Mouse (Mus musculus): ENCODE data around the gene Gdap1l1.
"Not testable (repeated sequence)": the region's sequence is repeated elsewhere in the genome, so short reads cannot be mapped to it uniquely, and the experiment has no call there.

Gene Gdap1l1

GRCm38 (mm10) chr2:163428346-163429011 is 9.8 kb upstream of the Gdap1l1 start:
- no peak for DNase-seq

GRCm38 (mm10) chr2:163431289-163431688 is 7.0 kb upstream of the Gdap1l1 start:
- no peak for DNase-seq

GRCm38 (mm10) chr2:163433971-163434370 is 4.3 kb upstream of the Gdap1l1 start:
- peak; percentile 90 to 93 for DNase-seq

- peak; percentile 28 to 57 for DNase-seq
Observed at GRCm38 (mm10) chr2:163437800-163438199, 476 bp upstream of the Gdap1l1 start.

- peak; percentile 65 to 76 for DNase-seq
Observed at GRCm38 (mm10) chr2:163438619-163439451, 559 bp downstream of the Gdap1l1 start.

- peak; percentile 36 to 41 for DNase-seq
Observed at GRCm38 (mm10) chr2:163439488-163439887, 1.2 kb downstream of the Gdap1l1 start.

GRCm38 (mm10) chr2:163443543-163443942 is 5.3 kb downstream of the Gdap1l1 start:
- peak; percentile 65 to 73 for DNase-seq

- DNase-seq: peak in 1 of 2 experiments; percentile 33
Observed at GRCm38 (mm10) chr2:163444017-163444416, 5.7 kb downstream of the Gdap1l1 start.

GRCm38 (mm10) chr2:163447375-163447774 is 9.1 kb downstream of the Gdap1l1 start:
- DNase-seq: no peak

- no peak for DNase-seq
Observed at GRCm38 (mm10) chr2:163449276-163449675, 11.0 kb downstream of the Gdap1l1 start.

- DNase-seq: peak; percentile 75 to 79
Observed at GRCm38 (mm10) chr2:163450668-163451295, 12.5 kb downstream of the Gdap1l1 start.

- DNase-seq: no peak
Observed at GRCm38 (mm10) chr2:163452738-163453137, 14.5 kb downstream of the Gdap1l1 start.

- DNase-seq: no peak
Observed at GRCm38 (mm10) chr2:163453378-163453777, 15.1 kb downstream of the Gdap1l1 start.

- DNase-seq: peak; percentile 66 to 69
Observed at GRCm38 (mm10) chr2:163458539-163459265, 20.4 kb downstream of the Gdap1l1 start.

- DNase-seq: no peak
Observed at GRCm38 (mm10) chr2:163459380-163459779, 21.1 kb downstream of the Gdap1l1 start.

- no peak for DNase-seq
Observed at GRCm38 (mm10) chr2:163460622-163461021, 22.3 kb downstream of the Gdap1l1 start.

GRCm38 (mm10) chr2:163461307-163461706 is 23.0 kb downstream of the Gdap1l1 start:
- DNase-seq: not testable (repeated sequence)

- DNase-seq: no peak
Observed at GRCm38 (mm10) chr2:163462386-163462785, 24.1 kb downstream of the Gdap1l1 start.

- DNase-seq: no peak
Observed at GRCm38 (mm10) chr2:163462801-163463200, 24.5 kb downstream of the Gdap1l1 start.

- DNase-seq: no peak
Observed at GRCm38 (mm10) chr2:163463251-163463769, 25.0 kb downstream of the Gdap1l1 start.

- no peak for DNase-seq
Observed at GRCm38 (mm10) chr2:163463998-163464397, 25.7 kb downstream of the Gdap1l1 start.

GRCm38 (mm10) chr2:163464562-163464961 is 26.3 kb downstream of the Gdap1l1 start:
- no peak for DNase-seq

GRCm38 (mm10) chr2:163466771-163467170 is 28.5 kb downstream of the Gdap1l1 start:
- DNase-seq: no peak
